ENCODE assay signal across 8 mouse cellular contexts in the genomic region with DNA sequence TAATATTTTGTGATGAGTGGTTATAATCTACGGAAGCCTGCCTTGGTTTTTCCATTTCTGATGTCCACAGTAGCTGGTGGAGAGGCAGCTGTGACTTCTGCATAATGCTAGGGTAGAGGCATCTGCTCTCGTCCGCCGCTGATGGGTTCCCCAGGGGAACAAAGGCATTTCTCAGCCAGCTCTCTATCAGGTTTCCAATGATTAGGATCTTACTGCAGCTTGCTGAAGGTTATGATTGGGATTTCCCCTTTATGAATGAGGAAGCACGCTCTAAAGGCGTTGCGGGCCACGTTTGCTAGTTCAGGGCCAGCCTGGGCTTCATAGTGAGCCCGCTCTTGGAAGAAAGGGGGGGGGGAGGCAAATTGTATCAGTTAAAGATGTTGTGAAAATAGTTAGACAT. TPM values are rescaled to one million over a fixed set of nuclear protein-coding genes. Genes with fewer than 3 reads are reported as not detected.
DNase-seq lines count a peak whose midpoint lies in the region; ATAC-seq lines count a peak whose summit lies in the region.

No protein-coding gene starts in this region.

- ATAC-seq in kidney, embryonic 16.5 days (ENCODE audit: low FRiP score, low TSS enrichment), result no peak
- no peak for ATAC-seq in embryonic facial prominence, embryonic 15.5 days (ENCODE audit: insufficient number of reproducible peaks, low FRiP score, low TSS enrichment, low read depth)
- no peak for ATAC-seq in limb, embryonic 13.5 days (ENCODE audit: low FRiP score, low read depth)
- ATAC-seq in neural tube, embryonic 15.5 days (ENCODE audit: low FRiP score), result no peak

- H3K36me3 ChIP-seq in kidney, embryonic 16.5 days (ENCODE audit: insufficient read depth, low read length), result peaks cover 17% of the 10 kb centered on the region
- H3K36me3 ChIP-seq in embryonic facial prominence, embryonic 15.5 days, result peaks cover 28% of the 10 kb centered on the region
- peaks cover 27% of the 10 kb centered on the region for H3K36me3 ChIP-seq in limb, embryonic 13.5 days
- peaks cover 21% of the 10 kb centered on the region for H3K36me3 ChIP-seq in neural tube, embryonic 15.5 days

- no peaks in the 10 kb centered on the region for H3K9me3 ChIP-seq in kidney, embryonic 16.5 days (ENCODE audit: low read length)
- no peaks in the 10 kb centered on the region for H3K9me3 ChIP-seq in embryonic facial prominence, embryonic 15.5 days (replicated peaks)
- no peaks in the 10 kb centered on the region for H3K9me3 ChIP-seq in limb, embryonic 13.5 days
- H3K9me3 ChIP-seq in neural tube, embryonic 15.5 days (replicated peaks), result no peaks in the 10 kb centered on the region

- no peak for DNase-seq in kidney, postnatal 14 days
- no peak for DNase-seq in right cerebral cortex, postnatal 10 days (ENCODE audit: low spot score in 2 of 2)
- no peak for DNase-seq in adipocyte (ENCODE audit: low spot score)
- DNase-seq in frontal cortex, postnatal 25 days (ENCODE audit: low spot score in 2 of 2), result no peak

- H3K27me3 ChIP-seq in kidney, embryonic 16.5 days (ENCODE audit: insufficient read depth, low read length), result no peaks in the 10 kb centered on the region
- H3K27me3 ChIP-seq in embryonic facial prominence, embryonic 15.5 days, result no peaks in the 10 kb centered on the region
- H3K27me3 ChIP-seq in limb, embryonic 13.5 days, result no peaks in the 10 kb centered on the region
- no peaks in the 10 kb centered on the region for H3K27me3 ChIP-seq in neural tube, embryonic 15.5 days (replicated peaks)

- peak overlapping the region; percentile 86; the same call in 1 of the 2 replicates for H3K4me2 ChIP-seq in kidney, embryonic 16.5 days (replicated peaks; ENCODE audit: low read depth, low read length)
- peak overlapping the region; percentile 66; the same call in 1 of the 2 replicates for H3K4me2 ChIP-seq in embryonic facial prominence, embryonic 15.5 days (replicated peaks)
- peak overlapping the region; percentile 82 for H3K4me2 ChIP-seq in limb, embryonic 13.5 days (replicated peaks)
- peak overlapping the region; percentile 88 for H3K4me2 ChIP-seq in neural tube, embryonic 15.5 days

- no peak overlapping the region for H3K4me3 ChIP-seq in kidney, embryonic 16.5 days (ENCODE audit: low read length)
- H3K4me3 ChIP-seq in embryonic facial prominence, embryonic 15.5 days (replicated peaks), result no peak overlapping the region; the same call in 1 of the 2 replicates
- peak overlapping the region; percentile 87; the same call in 1 of the 2 replicates for H3K4me3 ChIP-seq in limb, embryonic 13.5 days
- H3K4me3 ChIP-seq in neural tube, embryonic 15.5 days (replicated peaks), result no peak overlapping the region

- 83% methylated on average over 9 of the region's 9 CpGs for WGBS in kidney, embryonic 16.5 days
- WGBS in embryonic facial prominence, embryonic 15.5 days, result 49% methylated on average over 9 of the region's 9 CpGs
- 76% methylated on average over 9 of the region's 9 CpGs for WGBS in limb, embryonic 13.5 days
- 57% methylated on average over 9 of the region's 9 CpGs for WGBS in neural tube, embryonic 15.5 days

- no peak overlapping the region for H3K9ac ChIP-seq in kidney, embryonic 16.5 days (replicated peaks; ENCODE audit: low read length)
- no peak overlapping the region for H3K9ac ChIP-seq in embryonic facial prominence, embryonic 15.5 days
- peak overlapping the region; percentile 19; the same call in 1 of the 2 replicates for H3K9ac ChIP-seq in limb, embryonic 13.5 days
- H3K9ac ChIP-seq in neural tube, embryonic 15.5 days (replicated peaks), result no peak overlapping the region

- no peak overlapping the region for H3K27ac ChIP-seq in kidney, embryonic 16.5 days (ENCODE audit: low read length)
- no peak overlapping the region for H3K27ac ChIP-seq in embryonic facial prominence, embryonic 15.5 days (replicated peaks)
- no peak overlapping the region for H3K27ac ChIP-seq in limb, embryonic 13.5 days
- no peak overlapping the region for H3K27ac ChIP-seq in neural tube, embryonic 15.5 days (replicated peaks)

- peaks cover 31% of the 10 kb centered on the region for H3K4me1 ChIP-seq in kidney, embryonic 16.5 days (ENCODE audit: insufficient read depth, low read length)
- peaks cover 24% of the 10 kb centered on the region for H3K4me1 ChIP-seq in embryonic facial prominence, embryonic 15.5 days
- H3K4me1 ChIP-seq in limb, embryonic 13.5 days, result peaks cover 34% of the 10 kb centered on the region
- H3K4me1 ChIP-seq in neural tube, embryonic 15.5 days, result peaks cover 53% of the 10 kb centered on the region

RNA-seq across cellular contexts. Expression of gene Proser1, which starts 3.0 kb away (rescaled TPM):
- polyA plus RNA-seq in kidney, embryonic 16.5 days (2015; fragmentation: Nextera tagmentation; extraction: Ambion mirVana), result 19.6 and 25.0 TPM in 2 replicates
- 17.4 and 22.7 TPM in 2 replicates for polyA plus RNA-seq in embryonic facial prominence, embryonic 15.5 days (2015; fragmentation: Nextera tagmentation; extraction: Ambion mirVana)
- polyA plus RNA-seq in limb, embryonic 13.5 days (2015; fragmentation: Nextera tagmentation; extraction: Ambion mirVana), result 22.1 and 22.9 TPM in 2 replicates
- 16.6 and 19.1 TPM in 2 replicates for polyA plus RNA-seq in neural tube, embryonic 15.5 days (2015; fragmentation: Nextera tagmentation; extraction: Ambion mirVana)

RNA-seq across cellular contexts. Expression of gene Nhlrc3, which starts 3.3 kb away (rescaled TPM):
- polyA plus RNA-seq in kidney, embryonic 16.5 days (2015; fragmentation: Nextera tagmentation; extraction: Ambion mirVana), result 11.5 and 11.9 TPM in 2 replicates
- polyA plus RNA-seq in embryonic facial prominence, embryonic 15.5 days (2015; fragmentation: Nextera tagmentation; extraction: Ambion mirVana), result 9.2 and 11.1 TPM in 2 replicates
- 11.9 TPM in 2 replicates for polyA plus RNA-seq in limb, embryonic 13.5 days (2015; fragmentation: Nextera tagmentation; extraction: Ambion mirVana)
- 7.0 and 8.9 TPM in 2 replicates for polyA plus RNA-seq in neural tube, embryonic 15.5 days (2015; fragmentation: Nextera tagmentation; extraction: Ambion mirVana)

RNA-seq across cellular contexts. Expression of gene Stoml3, which starts 22.0 kb away (rescaled TPM):
- polyA plus RNA-seq in kidney, embryonic 16.5 days (2015; fragmentation: Nextera tagmentation; extraction: Ambion mirVana), result 0.09 and 0.22 TPM in 2 replicates
- 2.2 and 5.7 TPM in 2 replicates for polyA plus RNA-seq in embryonic facial prominence, embryonic 15.5 days (2015; fragmentation: Nextera tagmentation; extraction: Ambion mirVana)
- 0.15 and 0.20 TPM in 2 replicates for polyA plus RNA-seq in limb, embryonic 13.5 days (2015; fragmentation: Nextera tagmentation; extraction: Ambion mirVana)
- 0.19 TPM in 2 replicates for polyA plus RNA-seq in neural tube, embryonic 15.5 days (2015; fragmentation: Nextera tagmentation; extraction: Ambion mirVana)
